Mouse (Mus musculus) c-Kit-positive CD71-negative TER-119-negative erythroid progenitor cells, embryonic 14.5 days (primary cell): ENCODE data around the gene Foxb1.

ENCODE experiments used
- DNase-seq: peaks from one replicate; pipeline ENCODE4 v3.0.0-alpha.2; 2013; ENCODE audit warnings: low read depth

The Foxb1 gene

GRCm38 (mm10) chr9:69760371-69761301, at the start of gene Foxb1:
Gene Foxb1, minus strand, starts transcription at chr9:69760940.
- no peak for DNase-seq

GRCm38 (mm10) chr9:69790562-69790961, 29.8 kb upstream of the Foxb1 start:
- peak; percentile 20 for DNase-seq

- no peak for DNase-seq
Observed at GRCm38 (mm10) chr9:69779996-69780395, 19.3 kb upstream of the Foxb1 start.

- DNase-seq, result no peak
Observed at GRCm38 (mm10) chr9:69769949-69770585, 9.3 kb upstream of the Foxb1 start.

GRCm38 (mm10) chr9:69769091-69769948, 8.6 kb upstream of the Foxb1 start:
- no peak for DNase-seq

DNA sequence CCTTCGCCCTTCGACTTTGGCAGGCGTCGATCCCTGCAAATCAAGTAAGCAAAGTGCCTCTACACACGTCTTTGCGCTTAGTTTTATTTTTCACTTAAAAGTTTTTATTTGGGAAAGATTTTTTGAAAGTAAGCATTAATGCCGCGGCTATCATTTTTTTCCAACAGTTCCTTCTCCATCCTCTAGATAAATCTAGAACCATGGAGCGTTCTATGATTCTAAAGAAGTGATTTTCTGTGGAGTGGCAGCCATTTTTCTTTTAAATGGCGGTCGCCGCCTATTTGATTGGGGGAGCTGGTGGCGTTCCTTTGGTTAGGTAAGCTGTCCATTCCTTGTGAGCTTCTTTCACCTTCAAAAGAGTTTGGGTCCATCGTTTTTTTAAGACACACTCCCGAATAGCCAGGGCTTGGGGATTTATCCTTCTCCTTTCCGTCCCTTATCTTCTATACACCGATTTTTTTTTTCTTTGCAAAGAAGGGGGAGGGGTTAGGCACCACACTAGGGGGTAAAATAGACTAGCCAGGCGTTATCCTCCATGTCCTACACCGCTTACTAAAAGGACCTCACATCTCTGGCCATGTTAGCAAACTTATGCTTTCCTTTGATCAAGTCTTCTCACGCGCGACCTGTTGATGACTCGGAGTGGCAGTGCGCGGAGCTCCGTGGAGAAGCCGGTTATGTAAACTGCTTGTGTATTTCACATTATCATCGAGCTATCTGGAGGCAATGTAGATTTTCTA, 7.6 kb upstream of the Foxb1 start:
- DNase-seq, result no peak

- DNase-seq, result no peak
Observed at GRCm38 (mm10) chr9:69767421-69767820, 6.7 kb upstream of the Foxb1 start.

DNA sequence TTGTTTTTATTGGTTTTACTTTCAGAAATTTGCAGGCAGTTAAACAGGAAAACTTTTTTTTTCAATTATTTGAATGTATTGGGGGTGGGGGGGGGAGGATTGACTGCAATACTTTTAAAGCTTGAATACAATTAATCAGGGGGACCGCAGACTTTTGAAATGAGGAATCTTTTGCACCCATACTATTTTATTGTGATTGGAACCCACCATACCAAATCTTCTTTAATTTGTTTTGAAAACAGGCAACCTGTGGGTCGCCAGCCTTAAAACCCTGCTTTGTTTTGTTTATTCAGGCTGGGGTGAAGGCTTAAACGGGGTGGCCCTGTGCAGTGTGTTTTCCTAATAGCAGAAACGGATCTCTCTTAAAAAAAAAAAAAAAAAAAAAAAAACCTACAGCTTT, 6.2 kb upstream of the Foxb1 start:
- DNase-seq, result no peak

- DNase-seq, result no peak
Observed at GRCm38 (mm10) chr9:69766301-69766700, 5.6 kb upstream of the Foxb1 start.

- DNase-seq, result no peak
Observed at GRCm38 (mm10) chr9:69765483-69766050, 4.8 kb upstream of the Foxb1 start.

GRCm38 (mm10) chr9:69764586-69765482, 4.1 kb upstream of the Foxb1 start:
- no peak for DNase-seq

DNA sequence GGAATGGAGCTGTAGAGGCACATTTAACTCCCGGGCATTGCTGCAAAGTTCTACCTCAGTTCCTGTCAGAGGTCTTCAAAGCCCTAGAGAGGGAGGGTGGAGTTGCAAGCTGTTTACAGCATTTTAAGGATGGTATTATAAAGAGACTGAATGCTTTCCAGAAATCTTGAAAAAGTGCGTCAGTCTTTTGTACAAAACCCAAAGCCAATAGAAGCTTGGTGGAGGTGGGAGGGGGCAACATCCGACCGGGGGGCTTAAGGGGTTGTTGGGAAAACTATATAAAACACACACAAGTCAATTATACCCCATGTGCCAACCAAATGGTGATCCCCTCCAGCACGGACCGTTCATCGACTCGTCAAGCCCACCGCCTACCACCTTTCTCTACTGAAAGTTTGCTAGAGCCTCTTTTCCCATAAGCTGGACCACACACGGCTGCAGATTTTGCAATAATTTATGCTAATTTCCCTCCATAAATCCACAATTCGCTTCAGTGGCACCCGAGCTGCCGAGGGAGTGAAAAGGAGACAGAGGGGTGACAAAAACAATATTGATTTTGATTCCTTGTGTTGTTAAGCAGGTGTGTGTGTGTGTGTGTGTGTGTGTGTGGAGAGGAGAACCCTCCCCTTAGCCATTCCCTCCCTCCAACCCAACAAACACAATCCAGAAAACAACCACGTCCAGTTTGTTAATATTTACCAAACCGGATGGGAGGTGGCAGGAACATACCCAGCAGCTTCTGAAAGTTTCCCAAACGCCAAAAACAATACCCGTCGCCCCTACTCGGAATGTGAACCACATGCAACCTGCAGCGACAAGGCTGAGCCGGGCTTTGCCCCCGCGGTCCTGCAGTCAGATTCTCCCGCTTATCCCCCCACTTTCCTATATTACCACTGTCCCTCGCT, 3.2 kb upstream of the Foxb1 start:
- no peak for DNase-seq

GRCm38 (mm10) chr9:69762703-69763102, 2.0 kb upstream of the Foxb1 start:
- DNase-seq, result no peak

- no peak for DNase-seq
Observed at GRCm38 (mm10) chr9:69762221-69762620, 1.5 kb upstream of the Foxb1 start.

DNA sequence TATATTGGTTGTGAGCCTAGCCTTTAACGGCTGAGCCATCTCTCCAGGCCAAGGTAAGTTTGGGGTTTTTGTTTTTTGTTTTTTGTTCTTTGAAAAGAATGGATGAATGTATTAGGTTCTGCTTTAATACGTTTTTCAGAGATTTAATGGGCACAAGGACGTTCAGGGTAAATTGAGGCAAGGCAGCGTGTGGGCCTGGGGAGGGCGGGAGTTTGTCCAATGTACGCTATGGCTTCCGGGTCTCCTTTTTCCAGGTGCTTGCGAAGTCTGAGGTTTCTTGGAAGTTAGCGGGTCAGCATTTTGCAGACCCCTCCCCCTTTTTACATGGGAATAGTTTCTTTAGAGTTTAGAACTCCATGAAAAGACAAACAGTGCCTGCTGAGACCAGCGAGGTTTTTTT, 829 bp upstream of the Foxb1 start:
- DNase-seq, result no peak

DNA sequence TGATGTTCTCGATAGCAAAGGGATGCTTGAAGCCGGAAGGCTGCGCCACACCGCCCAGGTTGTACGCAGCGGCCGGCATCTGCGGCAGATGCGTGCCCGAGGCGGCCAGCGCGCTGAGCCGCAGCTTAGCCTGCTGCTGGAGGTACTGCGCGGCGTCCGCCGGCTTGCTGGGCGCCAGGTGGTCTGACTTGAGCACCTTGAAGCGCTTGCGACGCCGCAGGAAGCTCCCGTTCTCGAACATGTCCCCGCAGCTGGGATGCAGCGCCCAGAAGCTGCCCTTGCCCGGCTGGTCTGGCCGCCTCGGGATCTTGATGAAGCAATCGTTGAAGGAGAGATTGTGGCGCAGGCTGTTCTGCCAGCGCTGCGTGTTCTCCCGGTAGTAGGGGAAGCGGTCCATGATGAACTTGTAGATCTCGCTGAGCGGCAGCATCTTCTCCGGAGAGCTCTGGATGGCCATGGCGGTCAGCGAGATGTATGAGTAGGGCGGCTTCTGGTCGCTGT, 969 bp downstream of the Foxb1 start:
- DNase-seq, result no peak

DNA sequence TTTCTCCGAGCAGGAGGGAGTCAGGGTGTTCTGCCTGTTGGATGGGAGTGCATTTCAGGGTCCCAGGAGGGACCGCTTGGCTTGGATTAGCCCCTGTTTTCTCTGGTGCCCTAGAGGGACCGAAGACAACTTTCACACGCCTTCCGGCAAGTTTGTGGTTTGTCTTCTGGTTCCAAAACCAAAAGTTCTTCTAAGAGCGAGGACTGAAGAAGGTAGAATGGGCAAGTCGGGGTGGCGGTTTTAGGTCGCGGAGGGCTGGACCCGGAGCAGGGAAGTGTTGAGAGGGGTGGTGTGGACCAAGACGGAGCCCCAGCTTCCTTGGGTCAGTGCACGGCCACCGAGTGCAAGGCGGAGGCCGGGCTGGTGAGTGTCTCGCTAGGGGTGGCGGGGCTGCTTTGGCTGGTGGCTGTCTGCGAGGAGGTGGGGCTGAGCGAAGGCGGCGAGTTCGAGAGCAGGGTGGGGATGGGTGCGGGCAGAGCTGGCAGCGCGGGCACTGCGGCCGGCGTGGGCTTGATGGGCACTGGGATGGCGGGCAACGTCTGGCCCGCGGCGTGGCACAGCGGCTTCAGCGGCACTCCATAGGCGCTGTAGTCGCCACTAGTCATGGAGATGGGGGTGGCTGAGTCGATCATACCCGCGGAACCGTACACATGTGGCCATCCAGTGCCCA, 1.7 kb downstream of the Foxb1 start:
- DNase-seq, result no peak

DNA sequence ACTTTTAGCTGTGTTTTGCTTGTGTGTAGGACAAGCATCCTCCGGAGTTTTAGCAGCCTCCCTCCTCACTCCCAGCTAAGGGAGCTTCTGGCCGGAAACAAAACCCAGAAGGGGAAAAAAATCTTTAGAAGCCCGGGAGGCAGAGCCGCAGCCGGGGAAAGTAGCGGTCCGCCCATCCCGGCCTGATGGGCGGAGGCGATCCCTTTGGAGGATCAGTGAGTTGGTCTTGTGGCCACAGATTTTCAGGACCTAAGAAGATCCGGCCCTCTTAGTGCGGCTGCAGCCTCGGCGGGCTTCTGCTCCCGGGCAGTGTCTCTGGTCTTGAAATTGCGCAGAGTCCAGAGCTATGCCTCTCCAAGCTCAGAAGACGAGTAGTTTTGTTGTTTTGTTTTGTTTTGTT, 2.2 kb downstream of the Foxb1 start:
- no peak for DNase-seq

- DNase-seq, result no peak
Observed at GRCm38 (mm10) chr9:69757254-69757653, 3.5 kb downstream of the Foxb1 start.
